Mouse (Mus musculus): ENCODE results near the gene Tcf7l2. TPM values are rescaled to one million over a fixed set of nuclear protein-coding genes. Genes with fewer than 3 reads are reported as not detected.

Tcf7l2 gene
- total RNA-seq, 2 experiments from 2014 or later = 8.1 to 9.0 TPM

DNA sequence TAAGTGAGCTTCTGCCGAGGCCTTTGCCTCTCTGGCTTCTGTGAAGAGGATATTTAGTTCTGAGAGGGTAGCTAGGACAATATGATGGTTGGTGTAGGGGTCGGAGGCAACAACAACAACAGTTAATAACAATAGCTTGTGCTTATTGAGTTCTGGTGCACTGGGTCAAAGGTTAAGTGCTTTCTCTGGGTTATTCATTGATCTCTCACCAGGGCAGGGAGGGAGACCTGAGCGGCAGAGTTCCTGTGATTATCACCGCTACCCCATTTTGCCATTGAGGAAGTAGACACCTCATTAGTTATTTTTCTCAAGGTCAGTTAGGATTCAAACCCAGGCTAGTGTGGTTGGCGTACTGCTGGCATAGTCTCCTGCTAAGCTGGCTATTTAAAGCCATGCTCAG is 19.5 kb downstream of the Tcf7l2 start:
- DNase-seq (ENCODE audit: extremely low spot score in 1 of 2, low spot score in 2 of 2) = no peak
- intact Hi-C loops (cut with DNase I) = no loop called here
- no peak for TF ChIP-seq CTCF (IDR thresholded peaks at IDR 0.05)
- no peak overlapping the region for H3K27ac ChIP-seq
- no peak overlapping the region for H3K4me3 ChIP-seq

DNA sequence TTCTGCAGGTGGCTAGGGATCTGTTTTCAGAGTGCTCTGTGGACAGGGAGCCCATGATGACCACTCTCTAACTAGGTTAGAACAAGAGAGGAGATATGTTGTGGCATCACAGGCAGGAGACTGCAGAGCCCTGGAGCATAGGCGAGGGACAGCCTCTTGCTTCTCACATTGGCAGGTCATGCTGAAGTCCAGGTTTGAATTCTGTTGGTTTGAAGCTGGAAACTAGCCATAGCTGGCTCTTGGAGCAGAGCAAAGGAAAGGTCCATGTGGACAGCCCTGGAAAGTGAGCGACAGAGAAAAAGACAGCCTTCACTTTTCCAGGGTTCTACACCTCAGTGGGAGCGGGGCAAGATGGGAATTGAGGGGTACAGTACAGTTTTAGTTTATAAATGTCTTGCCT is 20.6 kb downstream of the Tcf7l2 start:
- no peak for TF ChIP-seq CTCF (IDR thresholded peaks at IDR 0.05)
- H3K4me3 ChIP-seq = no peak overlapping the region
- intact Hi-C loops (cut with DNase I) = no loop called here
- no peak overlapping the region for H3K27ac ChIP-seq
- DNase-seq (ENCODE audit: extremely low spot score in 1 of 2, low spot score in 2 of 2) = no peak

DNA sequence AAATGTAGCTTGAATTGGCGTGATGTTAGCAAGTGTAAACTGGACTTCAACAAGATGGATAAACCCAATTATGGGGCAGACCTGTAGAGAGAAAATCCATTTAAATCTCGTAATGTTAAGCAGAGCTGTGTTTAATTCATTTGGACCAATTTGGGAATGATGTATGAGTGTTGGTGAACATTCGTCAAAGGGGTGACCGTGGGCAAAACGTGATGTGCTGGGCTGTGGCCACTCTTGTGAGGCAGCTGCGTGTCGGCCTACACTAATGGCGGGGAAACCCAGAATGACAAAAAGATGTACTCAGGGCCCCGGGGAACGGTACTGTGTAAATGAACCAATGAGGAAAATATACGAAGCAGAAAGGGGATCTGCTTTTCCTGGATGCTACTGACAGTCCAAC is 24.2 kb downstream of the Tcf7l2 start:
- DNase-seq (ENCODE audit: extremely low spot score in 1 of 2, low spot score in 2 of 2) = no peak
- H3K4me3 ChIP-seq = no peak overlapping the region
- intact Hi-C loops (cut with DNase I) = no loop called here
- no peak for TF ChIP-seq CTCF (IDR thresholded peaks at IDR 0.05)
- no peak overlapping the region for H3K27ac ChIP-seq

DNA sequence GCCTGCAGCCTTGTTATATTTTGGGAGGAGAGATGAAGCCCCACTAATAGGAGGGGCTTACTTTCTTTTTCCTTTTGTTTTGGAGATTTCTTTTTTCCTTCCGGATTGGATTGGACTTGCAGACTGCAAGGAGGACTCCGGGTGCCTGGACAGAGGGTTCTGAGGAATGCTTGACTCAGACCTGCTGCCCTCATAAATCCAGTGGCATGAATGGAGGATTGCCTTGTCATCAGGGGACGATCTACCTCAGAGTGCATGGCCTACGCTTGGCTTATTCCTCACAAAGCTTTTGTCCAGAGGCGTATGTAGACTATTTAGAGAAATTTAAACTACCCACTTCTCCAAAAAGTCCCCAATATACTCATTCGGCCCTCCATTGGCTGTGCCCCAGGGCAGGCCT is 25.5 kb downstream of the Tcf7l2 start:
- H3K4me3 ChIP-seq = no peak overlapping the region
- no peak for TF ChIP-seq CTCF (IDR thresholded peaks at IDR 0.05)
- DNase-seq (ENCODE audit: extremely low spot score in 1 of 2, low spot score in 2 of 2) = no peak
- no peak overlapping the region for H3K27ac ChIP-seq
- intact Hi-C loops (cut with DNase I) = no loop called here

DNA sequence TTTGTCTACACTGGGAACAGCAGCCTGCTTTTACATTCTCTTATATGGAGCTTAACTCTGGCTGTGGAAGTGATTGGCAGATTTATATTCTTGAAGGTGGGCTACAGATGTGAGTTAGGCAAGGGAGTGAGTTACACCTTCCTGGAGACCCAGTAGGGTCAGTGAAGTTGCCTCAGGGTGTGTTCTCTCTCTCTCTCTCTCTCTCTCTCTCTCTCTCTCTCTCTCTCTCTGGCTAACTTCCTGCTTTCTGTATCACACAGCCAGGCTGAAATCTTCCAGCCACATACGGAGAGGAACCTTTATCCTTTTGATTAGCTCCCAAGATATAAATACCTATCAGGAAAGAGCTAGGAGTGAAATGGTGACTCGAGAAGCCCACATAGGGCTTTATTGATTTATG is 26.0 kb downstream of the Tcf7l2 start:
- H3K27ac ChIP-seq = no peak overlapping the region
- H3K4me3 ChIP-seq = no peak overlapping the region
- TF ChIP-seq CTCF (IDR thresholded peaks at IDR 0.05) = no peak
- no peak for DNase-seq (ENCODE audit: extremely low spot score in 1 of 2, low spot score in 2 of 2)
- intact Hi-C loops (cut with DNase I) = no loop called here

DNA sequence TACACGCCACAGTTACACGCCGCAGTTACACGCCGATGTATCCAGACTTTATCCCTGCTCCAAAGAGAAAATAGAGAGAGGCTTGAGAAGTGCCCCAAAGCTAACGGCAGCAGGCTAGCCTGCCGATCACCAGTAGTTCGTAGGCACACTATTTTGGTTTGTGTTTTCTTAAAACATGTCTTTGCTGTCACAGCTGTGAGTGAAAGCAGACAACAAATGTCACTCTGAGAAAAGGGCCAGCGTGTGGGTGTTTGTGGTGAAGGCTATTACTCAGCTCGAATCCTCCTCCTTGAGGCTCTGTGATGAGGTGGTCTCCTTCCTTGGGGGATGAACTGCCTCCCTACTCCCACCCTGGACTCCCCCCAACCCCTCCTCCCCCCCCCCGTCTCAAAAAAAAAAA is 26.6 kb downstream of the Tcf7l2 start:
- Histone ChIP-seq H3K4me3 (no peak overlapping the region), H3K27ac (no peak overlapping the region)
- intact Hi-C loops (cut with DNase I) = no loop called here
- DNase-seq (ENCODE audit: extremely low spot score in 1 of 2, low spot score in 2 of 2) = no peak
- TF ChIP-seq CTCF (IDR thresholded peaks at IDR 0.05) = no peak

DNA sequence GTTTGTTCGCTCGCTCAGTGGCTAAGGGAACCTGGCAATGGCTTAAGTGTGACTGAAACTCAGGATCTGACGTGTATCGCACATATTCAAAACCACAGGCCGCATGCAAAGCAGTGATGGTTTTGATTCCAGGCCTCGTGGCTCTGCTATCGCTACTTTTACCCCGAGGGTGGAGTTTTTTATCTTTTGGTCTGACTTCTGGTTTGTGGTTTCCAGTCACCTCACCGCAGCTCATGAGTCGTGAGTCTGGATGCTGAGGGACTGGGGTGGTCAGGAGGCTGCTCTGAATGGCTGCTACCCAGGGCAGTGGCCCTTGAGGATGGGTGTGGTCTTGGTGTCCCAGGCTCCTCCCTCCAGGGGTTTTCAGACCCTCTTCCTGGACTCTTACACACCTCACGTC is 27.3 kb downstream of the Tcf7l2 start:
- Histone ChIP-seq H3K27ac (no peak overlapping the region), H3K4me3 (no peak overlapping the region)
- intact Hi-C loops (cut with DNase I) = no loop called here
- no peak for DNase-seq (ENCODE audit: extremely low spot score in 1 of 2, low spot score in 2 of 2)
- TF ChIP-seq CTCF (IDR thresholded peaks at IDR 0.05) = no peak

DNA sequence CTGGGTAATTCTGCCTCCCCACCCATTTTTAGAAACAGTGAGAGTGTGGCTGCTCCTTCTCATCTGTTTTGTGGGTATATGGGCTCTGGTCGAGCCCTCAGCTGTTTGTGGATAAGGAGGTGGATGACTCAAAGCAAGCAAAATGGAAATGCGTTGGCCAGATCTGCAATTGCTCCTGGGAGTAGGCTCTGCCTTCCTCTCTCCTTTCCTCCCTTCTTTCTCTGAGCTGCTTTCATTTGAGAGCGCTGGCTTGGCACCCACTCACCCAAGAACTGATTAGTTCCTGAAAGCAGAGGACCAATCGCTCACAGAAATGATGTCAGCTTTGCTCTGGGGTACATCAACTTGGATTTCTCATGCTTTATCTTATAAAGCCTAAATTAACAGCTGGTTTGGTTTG is 32.7 kb downstream of the Tcf7l2 start:
- TF ChIP-seq CTCF (IDR thresholded peaks at IDR 0.05) = no peak
- Histone ChIP-seq H3K4me3 (no peak overlapping the region), H3K27ac (no peak overlapping the region; the same call in 1 of the 2 replicates)
- DNase-seq (ENCODE audit: extremely low spot score in 1 of 2, low spot score in 2 of 2) = no peak
- intact Hi-C loops (cut with DNase I) = no loop called here

DNA sequence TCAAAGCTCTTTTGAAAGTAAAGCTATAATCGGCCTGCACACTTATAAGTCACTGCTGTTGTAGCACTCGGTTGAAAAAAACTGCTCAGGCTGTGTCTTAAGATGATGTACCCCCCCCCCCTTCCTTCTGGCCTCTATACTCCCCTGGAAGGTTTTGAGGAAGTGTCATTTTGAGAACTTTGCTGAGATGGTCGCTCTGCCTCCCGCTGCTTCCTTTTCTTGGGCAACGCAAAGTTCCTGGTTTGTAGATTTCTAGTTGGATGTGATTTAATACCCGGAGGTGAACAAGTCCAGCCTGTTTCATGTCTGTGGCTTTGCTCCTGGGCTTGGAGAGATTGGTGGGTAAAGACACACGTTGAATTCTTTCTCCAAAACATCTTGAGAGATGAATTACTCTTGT is 33.2 kb downstream of the Tcf7l2 start:
- intact Hi-C loops (cut with DNase I) = no loop called here
- TF ChIP-seq CTCF (IDR thresholded peaks at IDR 0.05) = no peak
- H3K4me3 ChIP-seq = no peak overlapping the region
- H3K27ac ChIP-seq = no peak overlapping the region
- DNase-seq (ENCODE audit: extremely low spot score in 1 of 2, low spot score in 2 of 2) = no peak

DNA sequence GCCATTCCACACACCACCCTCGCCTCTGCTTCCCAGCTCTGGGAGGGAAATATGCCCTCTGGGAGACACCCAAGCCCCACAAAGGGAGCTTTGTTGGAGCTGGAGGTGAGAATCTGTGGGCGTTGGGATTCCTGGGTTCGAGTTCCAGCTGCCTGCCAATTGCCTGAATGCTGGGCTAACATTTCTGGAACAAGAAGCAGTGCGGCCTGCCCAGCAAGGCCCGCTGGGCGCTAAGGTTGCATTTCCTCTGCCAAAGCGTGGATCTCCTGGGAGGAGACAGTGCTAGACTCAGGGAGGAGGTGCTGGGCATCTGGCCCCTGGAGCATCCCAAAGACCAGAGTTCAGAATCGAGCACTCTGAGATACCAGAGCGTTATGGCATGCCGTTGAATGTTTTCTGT is 38.3 kb downstream of the Tcf7l2 start:
- no peak for DNase-seq (ENCODE audit: extremely low spot score in 1 of 2, low spot score in 2 of 2)
- TF ChIP-seq CTCF (IDR thresholded peaks at IDR 0.05) = no peak
- no peak overlapping the region for H3K27ac ChIP-seq
- no peak overlapping the region for H3K4me3 ChIP-seq
- intact Hi-C loops (cut with DNase I) = no loop called here

DNA sequence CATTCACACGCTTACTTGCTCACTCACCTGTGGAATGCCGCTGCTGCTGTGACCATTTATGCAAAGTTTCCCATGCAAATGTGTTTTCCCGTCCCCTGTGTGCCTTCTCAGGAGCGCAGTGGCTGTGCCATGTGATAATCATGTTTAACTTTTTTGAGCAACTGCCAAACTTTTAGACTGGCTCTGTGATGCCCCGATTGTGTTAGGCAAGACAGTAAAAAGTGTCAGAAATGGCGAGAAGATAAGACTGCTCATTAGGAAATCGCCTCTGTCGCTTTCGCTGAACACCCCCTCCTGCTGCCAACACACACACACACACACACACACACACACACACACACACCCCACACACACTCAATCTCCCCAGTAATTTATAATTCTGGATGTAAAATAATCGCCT is 39.5 kb downstream of the Tcf7l2 start:
- intact Hi-C loops (cut with DNase I) = no loop called here

DNA sequence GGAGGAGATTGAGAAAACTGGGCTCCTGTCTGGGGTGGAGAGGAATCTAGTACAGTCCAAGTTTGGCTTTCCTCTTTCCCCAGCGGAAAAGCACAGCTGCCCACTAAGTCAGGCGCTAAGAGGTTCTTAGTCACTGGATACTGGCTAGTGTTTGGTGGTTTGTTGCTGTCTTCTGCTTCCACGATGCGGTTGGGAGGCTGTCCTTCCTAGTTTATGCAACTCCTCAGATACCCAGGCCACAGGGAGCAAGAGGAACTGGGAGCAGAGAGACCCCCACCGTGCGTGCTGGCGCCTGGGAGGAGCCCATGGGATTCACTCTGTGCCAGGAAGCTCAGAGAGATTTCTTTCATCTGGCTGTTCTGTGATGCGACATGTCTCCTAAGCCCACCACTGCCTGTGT is 40.1 kb downstream of the Tcf7l2 start:
- H3K4me3 ChIP-seq = no peak overlapping the region
- no peak for DNase-seq (ENCODE audit: extremely low spot score in 1 of 2, low spot score in 2 of 2)
- TF ChIP-seq CTCF (IDR thresholded peaks at IDR 0.05) = no peak
- H3K27ac ChIP-seq = no peak overlapping the region
- intact Hi-C loops (cut with DNase I) = no loop called here

More for the DNA sequence above, 39.5 kb downstream of the Tcf7l2 start:
- no peak overlapping the region for H3K4me3 ChIP-seq
- DNase-seq (ENCODE audit: extremely low spot score in 1 of 2, low spot score in 2 of 2) = no peak
- TF ChIP-seq CTCF (IDR thresholded peaks at IDR 0.05) = no peak
- no peak overlapping the region for H3K27ac ChIP-seq

DNA sequence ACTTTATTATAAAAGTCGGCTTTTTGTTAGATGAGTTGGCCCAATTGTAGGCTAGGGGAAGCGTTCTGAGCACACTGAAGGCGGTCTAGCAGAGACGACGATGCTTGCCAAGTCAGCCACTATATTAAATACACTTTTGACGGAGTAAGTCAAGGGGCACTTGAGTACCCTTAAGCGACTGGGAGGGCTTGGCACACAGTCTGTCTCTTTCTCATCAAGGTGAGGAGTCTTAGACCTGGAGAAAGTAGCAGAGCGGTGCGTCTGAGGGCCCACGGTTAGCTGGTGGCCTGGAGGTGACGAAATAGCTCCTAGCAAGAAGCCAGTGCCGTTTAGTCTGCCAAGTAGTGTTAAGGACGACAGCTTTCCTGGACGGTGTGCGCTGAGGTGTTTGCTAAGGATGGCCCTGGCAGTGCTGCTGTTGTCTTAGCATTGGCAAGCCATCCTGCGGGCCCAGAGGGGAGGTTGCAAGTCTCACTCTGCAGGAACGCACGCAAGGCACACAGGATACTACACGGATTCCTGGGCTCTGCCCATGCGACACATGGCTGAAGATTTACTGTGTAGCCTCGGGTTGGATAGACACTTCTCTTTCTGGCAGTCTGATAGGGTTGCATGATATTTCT is 43.3 kb downstream of the Tcf7l2 start:
- TF ChIP-seq CTCF (IDR thresholded peaks at IDR 0.05) = no peak
- H3K4me3 ChIP-seq = no peak overlapping the region
- no peak for DNase-seq (ENCODE audit: extremely low spot score in 1 of 2, low spot score in 2 of 2)
- intact Hi-C loops (cut with DNase I) = no loop called here
- no peak overlapping the region for H3K27ac ChIP-seq
